Mouse (Mus musculus) left cerebral cortex, adult 8-10 months (tissue): Measurements from ENCODE around the gene Fam69b. TPM values are rescaled to one million over a fixed set of nuclear protein-coding genes. Genes with fewer than 3 reads are reported as not detected.

Experiments
- DNase-seq, 2 experiments: peaks; one replicate each; pipeline ENCODE4 v3.0.0; 2022; ENCODE audit warnings: low spot score in 2 of 2
- total RNA-seq, 4 experiments: library from RNA; stranded (reverse); gene quantifications; 2 replicates each; pipeline ENCODE4 v1.2.4; 2022

Fam69b gene
- total RNA-seq, 4 experiments from 2014 or later, result 69.1 to 74.8 (median 73.2) TPM

- no peak for DNase-seq
Measured at GRCm38 (mm10) chr2:26597810-26598209, 30.4 kb upstream of the Fam69b start.

- DNase-seq, result no peak
Measured at GRCm38 (mm10) chr2:26598462-26598861, 29.8 kb upstream of the Fam69b start.

GRCm38 (mm10) chr2:26599965-26600364, 28.3 kb upstream of the Fam69b start:
- DNase-seq, result no peak

GRCm38 (mm10) chr2:26600664-26601063, 27.6 kb upstream of the Fam69b start:
- no peak for DNase-seq

GRCm38 (mm10) chr2:26601595-26601994, 26.7 kb upstream of the Fam69b start:
- DNase-seq, result no peak

GRCm38 (mm10) chr2:26602631-26603030, 25.6 kb upstream of the Fam69b start:
- DNase-seq, result no peak

- DNase-seq, result no peak
Measured at GRCm38 (mm10) chr2:26603159-26603558, 25.1 kb upstream of the Fam69b start.

- DNase-seq, result no peak
Measured at GRCm38 (mm10) chr2:26603720-26604671, 24.3 kb upstream of the Fam69b start, which contains the start of gene Agpat2. Gene Agpat2 (minus strand): TSS chr2:26604417.

GRCm38 (mm10) chr2:26605331-26605730, 22.9 kb upstream of the Fam69b start:
- DNase-seq, result no peak

- no peak for DNase-seq
Measured at GRCm38 (mm10) chr2:26606579-26606978, 21.7 kb upstream of the Fam69b start.

- DNase-seq, result no peak
Measured at GRCm38 (mm10) chr2:26607056-26607910, 21.0 kb upstream of the Fam69b start.

- no peak for DNase-seq
Measured at GRCm38 (mm10) chr2:26608781-26609180, 19.5 kb upstream of the Fam69b start.

- no peak for DNase-seq
Measured at GRCm38 (mm10) chr2:26609261-26609661, 19.0 kb upstream of the Fam69b start.

GRCm38 (mm10) chr2:26610526-26610925, 17.7 kb upstream of the Fam69b start:
- DNase-seq, result no peak

- DNase-seq, result no peak
Measured at GRCm38 (mm10) chr2:26611054-26611453, 17.2 kb upstream of the Fam69b start.

GRCm38 (mm10) chr2:26611896-26612295, 16.4 kb upstream of the Fam69b start:
- no peak for DNase-seq

GRCm38 (mm10) chr2:26614903-26615302, 13.4 kb upstream of the Fam69b start:
- DNase-seq, result no peak

- no peak for DNase-seq
Measured at GRCm38 (mm10) chr2:26615459-26616124, 12.7 kb upstream of the Fam69b start.

- DNase-seq, result no peak
Measured at GRCm38 (mm10) chr2:26617331-26617730, 10.9 kb upstream of the Fam69b start.

GRCm38 (mm10) chr2:26617928-26618327, 10.3 kb upstream of the Fam69b start:
- no peak for DNase-seq

- no peak for DNase-seq
Measured at GRCm38 (mm10) chr2:26621246-26621645, 7.0 kb upstream of the Fam69b start.
